Mouse (Mus musculus): ENCODE results near the gene Dyx1c1.

Dyx1c1 gene

GRCm38 (mm10) chr9:72958521-72959450, at the start of gene Dyx1c1, which contains the start of gene Gm44503:
Gene Dyx1c1 (plus strand): TSS chr9:72958785.
Gene Gm44503 (plus strand): TSS chr9:72958852.
- DNase-seq: peak; percentile 82

GRCm38 (mm10) chr9:72911381-72911780, 47.2 kb upstream of the Dyx1c1 start:
- DNase-seq: no peak

GRCm38 (mm10) chr9:72913551-72913950, 45.0 kb upstream of the Dyx1c1 start:
- no peak for DNase-seq

- DNase-seq: no peak
These were observed 42.9 kb upstream of the Dyx1c1 start for GRCm38 (mm10) chr9:72915728-72916127.

GRCm38 (mm10) chr9:72923068-72923467, 35.5 kb upstream of the Dyx1c1 start:
- DNase-seq: no peak

GRCm38 (mm10) chr9:72925021-72925934, 33.3 kb upstream of the Dyx1c1 start, which contains the start of gene Pygo1:
Gene Pygo1 (plus strand): TSS chr9:72925645.
- peak; percentile 31 for DNase-seq

- DNase-seq: no peak
These were observed 32.7 kb upstream of the Dyx1c1 start for GRCm38 (mm10) chr9:72925935-72926258.

- DNase-seq: peak; percentile 82
These were observed 27.3 kb upstream of the Dyx1c1 start for GRCm38 (mm10) chr9:72931166-72931790.

- DNase-seq: no peak
These were observed 23.3 kb upstream of the Dyx1c1 start for GRCm38 (mm10) chr9:72935309-72935708.

- DNase-seq: no peak
These were observed 22.3 kb upstream of the Dyx1c1 start for GRCm38 (mm10) chr9:72936301-72936700.

- DNase-seq: no peak
These were observed 15.2 kb upstream of the Dyx1c1 start for GRCm38 (mm10) chr9:72943424-72943823.

- DNase-seq: no peak
These were observed 14.3 kb upstream of the Dyx1c1 start for GRCm38 (mm10) chr9:72944286-72944685.

- no peak for DNase-seq
These were observed 11.6 kb upstream of the Dyx1c1 start for GRCm38 (mm10) chr9:72947010-72947409.

- no peak for DNase-seq
These were observed 9.0 kb upstream of the Dyx1c1 start for GRCm38 (mm10) chr9:72949572-72949971.

- DNase-seq: no peak
These were observed 3.8 kb upstream of the Dyx1c1 start for GRCm38 (mm10) chr9:72954746-72955145.

- peak; percentile 31 for DNase-seq
These were observed 3.0 kb upstream of the Dyx1c1 start for GRCm38 (mm10) chr9:72955546-72955945.

GRCm38 (mm10) chr9:72961346-72961745, 2.8 kb downstream of the Dyx1c1 start:
- no peak for DNase-seq

- DNase-seq: no peak
These were observed 3.4 kb downstream of the Dyx1c1 start for GRCm38 (mm10) chr9:72961959-72962358.

GRCm38 (mm10) chr9:72968349-72969061, 9.9 kb downstream of the Dyx1c1 start:
- DNase-seq: peak; percentile 72

GRCm38 (mm10) chr9:72969874-72970273, 11.3 kb downstream of the Dyx1c1 start:
- DNase-seq: no peak

- DNase-seq: no peak
These were observed 13.8 kb downstream of the Dyx1c1 start for GRCm38 (mm10) chr9:72972435-72972834.

- DNase-seq: no peak
These were observed 14.4 kb downstream of the Dyx1c1 start for GRCm38 (mm10) chr9:72972984-72973383.

Data from right cerebral cortex, adult 18-20 months (tissue).